Mouse (Mus musculus) forebrain, embryonic 12.5 days (tissue): ENCODE measurements around the gene Atf7ip. TPM values are rescaled to one million over a fixed set of nuclear protein-coding genes. Genes with fewer than 3 reads are reported as not detected.
A peak's percentile ranks its signal among the peaks of the same experiment; 100 is the strongest.

Experiments
- ATAC-seq: fragments of 200-750 bp; cut with Nextera tagmentation; 2 replicates; pipeline ENCODE4 v1.8.0; 2017; ENCODE audit warnings: moderate TSS enrichment; ENCODE audit not compliant: low FRiP score
- H3K27ac ChIP-seq: fragments of 300-500 bp; sonication (generic); 2 replicates; pipeline ENCODE4 v1.5.1; 2016; ENCODE audit warnings: mild to moderate bottlenecking
- H3K27me3 ChIP-seq: fragments of 300-500 bp; sonication (generic); 2 replicates; pipeline ENCODE4 v1.6.1; 2016; ENCODE audit warnings: mild to moderate bottlenecking
- H3K36me3 ChIP-seq: fragments of 300-500 bp; sonication (generic); replicated peaks from 2 replicates; pipeline ENCODE4 v1.6.1; 2016; ENCODE audit warnings: mild to moderate bottlenecking
- H3K4me1 ChIP-seq: fragments of 300-500 bp; sonication (generic); 2 replicates; pipeline ENCODE4 v1.6.1; 2016
- H3K4me2 ChIP-seq: fragments of 300-500 bp; sonication (generic); 2 replicates; pipeline ENCODE4 v1.6.1; 2016; ENCODE audit warnings: mild to moderate bottlenecking, moderate library complexity
- H3K4me3 ChIP-seq: fragments of 300-500 bp; sonication (generic); replicated peaks from 2 replicates; pipeline ENCODE4 v1.5.1; 2016; ENCODE audit warnings: mild to moderate bottlenecking
- H3K9ac ChIP-seq: fragments of 300-500 bp; sonication (generic); 2 replicates; pipeline ENCODE4 v1.6.1; 2016; ENCODE audit warnings: mild to moderate bottlenecking
- H3K9me3 ChIP-seq: fragments of 300-500 bp; sonication (generic); 2 replicates; pipeline ENCODE4 v1.6.1; 2016
- WGBS: fragments of 180-500 bp; shearing (Covaris S2); methylation state at CpG from one replicate; pipeline ENCODE4 v1.1.7; 2016; 5-methylcytosine and 5-hydroxymethylcytosine counted together
- polyA plus RNA-seq: library from polyadenylated mRNA; unstranded; fragments of >200 nt; fragmentation: Nextera tagmentation; extraction: Ambion mirVana; gene quantifications from 2 replicates; pipeline ENCODE4 v1.2.1, GENCODE M21; 2016

Atf7ip gene
- polyA plus RNA-seq, 1 experiment from 2014 or later: 63.2 TPM

DNA sequence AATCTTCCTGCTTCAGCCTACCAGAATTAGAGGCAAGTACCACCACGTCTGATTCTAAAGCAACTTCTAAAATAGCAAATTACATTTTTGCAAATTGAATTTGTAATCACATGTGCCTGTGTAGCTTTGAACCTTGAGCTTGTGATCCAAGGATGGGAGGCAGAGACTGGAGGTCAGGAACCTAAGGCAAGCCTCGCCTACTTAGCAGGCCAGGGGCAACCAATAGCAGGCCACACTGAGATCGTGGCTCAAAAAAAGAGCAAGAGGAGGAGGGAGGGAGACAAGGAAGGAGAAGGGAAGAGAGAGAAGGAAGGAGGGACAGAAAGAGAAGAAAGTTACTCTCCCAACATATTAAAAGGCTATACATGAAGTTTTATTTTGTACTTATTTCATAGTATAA, 28.5 kb downstream of the Atf7ip start:
- no peak for ATAC-seq
- Histone ChIP-seq H3K36me3 (peaks cover 13% of the 10 kb centered on the region; the same call in 1 of the 2 replicates), H3K27ac (no peak overlapping the region), H3K4me3 (no peak overlapping the region), H3K4me2 (no peak overlapping the region), H3K9ac (no peak overlapping the region), H3K4me1 (peaks cover 28% of the 10 kb centered on the region), H3K27me3 (no peaks in the 10 kb centered on the region), H3K9me3 (no peaks in the 10 kb centered on the region)
- WGBS: 51% methylated on average over 3 of the region's 3 CpGs

DNA sequence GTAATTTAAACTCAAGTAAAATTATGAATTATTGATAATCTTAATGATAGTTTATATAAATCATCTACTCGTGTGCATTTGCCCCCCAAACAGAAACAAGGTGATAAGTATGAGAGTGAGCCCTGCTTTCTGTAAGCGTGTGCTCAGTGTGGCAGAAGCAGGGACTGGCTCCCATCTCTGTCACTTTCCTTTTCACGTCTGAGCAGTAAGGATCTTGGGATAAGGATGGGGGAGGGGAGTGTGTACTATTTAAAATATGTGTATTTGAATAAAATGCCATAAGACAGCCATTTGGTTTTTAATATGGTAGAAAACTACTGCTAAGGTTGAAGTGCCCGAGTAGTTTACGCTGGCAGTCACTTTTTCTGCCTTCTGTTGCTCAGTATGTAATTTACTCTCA, 29.2 kb downstream of the Atf7ip start:
- no peak overlapping the region for H3K9ac ChIP-seq
- peaks cover 20% of the 10 kb centered on the region; the same call in 1 of the 2 replicates for H3K36me3 ChIP-seq
- no peaks in the 10 kb centered on the region for H3K9me3 ChIP-seq
- no peak for ATAC-seq
- H3K27me3 ChIP-seq: no peaks in the 10 kb centered on the region
- no peak overlapping the region for H3K4me3 ChIP-seq
- H3K27ac ChIP-seq: no peak overlapping the region
- no peak overlapping the region; the same call in 1 of the 2 replicates for H3K4me2 ChIP-seq
- peaks cover 28% of the 10 kb centered on the region for H3K4me1 ChIP-seq
- 61% methylated on average over 5 of the region's 5 CpGs for WGBS

DNA sequence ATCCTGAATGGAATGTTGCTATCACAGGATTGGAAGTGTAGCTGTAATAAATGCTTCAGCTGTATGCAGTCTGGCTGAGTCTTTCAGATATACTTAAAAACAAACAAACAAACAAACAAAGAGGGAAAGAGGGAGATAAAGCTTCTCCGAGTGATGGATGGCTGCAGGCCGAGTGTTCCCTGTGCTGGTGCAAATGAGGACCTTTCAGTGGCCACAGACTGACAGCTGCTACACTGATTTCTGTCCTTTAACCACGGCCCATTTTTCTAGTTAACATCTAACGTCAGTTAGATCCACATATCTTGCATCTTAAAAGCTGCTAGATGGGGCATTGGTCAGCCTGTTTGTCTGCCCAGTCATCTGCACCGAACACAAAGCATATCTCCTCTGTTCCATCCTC, 30.2 kb downstream of the Atf7ip start:
- WGBS: 58% methylated on average over 5 of the region's 5 CpGs
- no peak overlapping the region for H3K9ac ChIP-seq
- no peaks in the 10 kb centered on the region for H3K9me3 ChIP-seq
- H3K27me3 ChIP-seq: no peaks in the 10 kb centered on the region
- peaks cover 34% of the 10 kb centered on the region for H3K4me1 ChIP-seq
- ATAC-seq: no peak
- H3K27ac ChIP-seq: peak overlapping the region; percentile 76
- H3K4me2 ChIP-seq: peak overlapping the region; percentile 13; the same call in 1 of the 2 replicates
- peaks cover 27% of the 10 kb centered on the region for H3K36me3 ChIP-seq
- H3K4me3 ChIP-seq: no peak overlapping the region

DNA sequence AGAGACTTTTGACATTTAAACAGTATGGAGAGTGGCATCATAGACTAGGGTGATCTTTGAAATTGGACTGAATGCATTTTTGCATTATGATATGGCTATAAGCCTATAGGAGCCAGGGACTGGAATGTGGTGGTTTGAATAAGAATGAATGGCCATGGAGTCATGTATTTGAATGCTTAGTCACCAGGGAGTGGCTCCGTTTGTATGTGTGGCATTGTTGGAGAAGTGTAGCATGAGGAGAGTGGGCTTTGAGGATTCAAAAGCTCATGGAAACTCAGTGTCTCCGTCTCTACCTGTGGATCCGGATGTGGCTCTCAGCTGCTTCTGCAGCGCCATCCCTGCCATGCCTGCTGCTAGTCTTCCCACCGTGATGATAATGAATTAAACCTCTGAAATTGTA, 35.4 kb downstream of the Atf7ip start:
- no peak overlapping the region for H3K9ac ChIP-seq

DNA sequence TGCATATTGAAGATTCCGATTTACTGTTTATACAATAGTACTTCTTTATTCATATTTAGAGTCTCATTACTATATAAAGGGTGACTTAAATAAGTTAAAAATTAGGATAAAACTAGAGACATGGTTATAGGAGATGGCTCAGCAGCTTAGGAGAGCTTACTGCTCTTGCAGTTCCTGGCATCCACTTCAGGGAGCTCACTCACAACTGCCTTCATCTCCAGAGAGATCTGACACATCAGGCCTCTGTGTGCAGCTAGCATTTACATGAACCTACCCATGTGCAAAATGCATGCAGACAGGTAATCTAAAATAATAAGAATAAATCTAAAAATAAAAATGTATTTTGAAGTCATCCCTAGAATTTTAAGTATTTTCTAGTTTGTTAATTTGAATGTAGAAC, 36.1 kb downstream of the Atf7ip start:
- Histone ChIP-seq H3K9ac (no peak overlapping the region), H3K27ac (peak overlapping the region; percentile 81; the same call in 1 of the 2 replicates), H3K27me3 (no peaks in the 10 kb centered on the region), H3K4me2 (no peak overlapping the region), H3K4me1 (peaks cover 41% of the 10 kb centered on the region), H3K36me3 (peaks cover 25% of the 10 kb centered on the region), H3K9me3 (no peaks in the 10 kb centered on the region), H3K4me3 (no peak overlapping the region)
- no peak for ATAC-seq
- 88% methylated on average over 1 of the region's 1 CpGs for WGBS

More for the DNA sequence above, 35.4 kb downstream of the Atf7ip start:
- Histone ChIP-seq H3K27me3 (no peaks in the 10 kb centered on the region), H3K27ac (peak overlapping the region; percentile 81), H3K4me1 (peaks cover 37% of the 10 kb centered on the region), H3K9me3 (no peaks in the 10 kb centered on the region), H3K4me2 (peak overlapping the region; percentile 17; the same call in 1 of the 2 replicates), H3K36me3 (peaks cover 27% of the 10 kb centered on the region), H3K4me3 (no peak overlapping the region; the same call in 1 of the 2 replicates)
- ATAC-seq: no peak
- WGBS: 14% methylated on average over 5 of the region's 5 CpGs

DNA sequence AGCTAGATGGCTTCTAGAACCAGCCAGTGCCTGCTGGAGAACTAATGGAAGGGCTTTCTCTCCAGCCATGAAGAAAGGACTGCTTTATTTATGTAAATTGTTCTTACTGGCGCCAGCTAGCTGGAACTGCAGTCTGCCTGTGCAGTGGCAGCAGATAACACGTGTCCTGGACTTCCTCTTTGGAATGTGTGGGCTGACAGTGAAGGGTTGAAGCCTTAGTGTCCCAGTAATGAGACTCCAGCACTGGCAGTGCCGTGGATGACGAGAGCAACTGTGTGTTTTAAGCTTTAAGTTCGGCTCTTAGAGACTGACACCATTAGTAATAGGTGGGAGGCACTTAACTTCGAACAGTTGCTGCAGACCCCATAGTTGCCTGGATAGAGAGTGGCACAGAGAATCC, 37.2 kb downstream of the Atf7ip start:
- H3K4me3 ChIP-seq: no peak overlapping the region
- peaks cover 42% of the 10 kb centered on the region for H3K4me1 ChIP-seq
- 5% methylated on average over 6 of the region's 6 CpGs for WGBS

DNA sequence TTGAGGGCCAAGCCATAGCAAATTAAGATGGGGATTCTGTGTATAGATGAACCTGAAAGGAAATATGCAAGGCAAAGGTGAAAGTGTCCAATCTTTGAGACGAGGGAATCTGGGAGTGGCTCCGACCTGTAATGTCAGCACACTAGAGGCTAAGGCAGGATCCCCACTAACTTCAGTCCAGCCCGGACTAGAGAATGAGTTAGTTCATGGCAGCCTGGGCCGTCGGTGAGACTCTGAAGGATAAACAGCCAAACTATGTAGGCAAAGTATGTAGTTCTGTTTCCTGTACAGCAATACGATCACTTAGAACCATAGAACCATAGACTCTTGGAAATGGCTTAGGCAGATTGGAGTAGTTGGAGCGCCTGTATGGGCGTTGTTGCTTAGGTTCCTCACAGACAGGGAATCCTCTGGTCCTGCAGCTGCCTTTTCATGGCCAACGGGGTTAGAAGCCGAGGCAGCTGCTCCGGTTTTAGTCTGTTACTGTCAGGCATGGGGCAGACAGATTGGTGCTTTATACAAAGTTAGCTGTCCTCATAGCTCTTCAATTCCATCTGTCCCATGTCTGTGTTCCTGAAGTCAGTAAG, 39.4 kb downstream of the Atf7ip start:
- Histone ChIP-seq H3K27ac (peak overlapping the region; percentile 51), H3K4me2 (no peak overlapping the region), H3K27me3 (no peaks in the 10 kb centered on the region), H3K4me3 (no peak overlapping the region), H3K9ac (no peak overlapping the region), H3K9me3 (no peaks in the 10 kb centered on the region), H3K4me1 (peaks cover 47% of the 10 kb centered on the region), H3K36me3 (peaks cover 5% of the 10 kb centered on the region)
- WGBS: 80% methylated on average over 11 of the region's 11 CpGs
- no peak for ATAC-seq

More for the DNA sequence above, 37.2 kb downstream of the Atf7ip start:
- no peaks in the 10 kb centered on the region for H3K9me3 ChIP-seq
- H3K27ac ChIP-seq: peak overlapping the region; percentile 82
- H3K4me2 ChIP-seq: peak overlapping the region; percentile 11; the same call in 1 of the 2 replicates
- H3K36me3 ChIP-seq: peaks cover 17% of the 10 kb centered on the region
- no peaks in the 10 kb centered on the region for H3K27me3 ChIP-seq
- 0 out of 2 replicates have a peak overlapping the region, but pooled peaks have one; percentile 0 for H3K9ac ChIP-seq
- ATAC-seq: peak; percentile 89

DNA sequence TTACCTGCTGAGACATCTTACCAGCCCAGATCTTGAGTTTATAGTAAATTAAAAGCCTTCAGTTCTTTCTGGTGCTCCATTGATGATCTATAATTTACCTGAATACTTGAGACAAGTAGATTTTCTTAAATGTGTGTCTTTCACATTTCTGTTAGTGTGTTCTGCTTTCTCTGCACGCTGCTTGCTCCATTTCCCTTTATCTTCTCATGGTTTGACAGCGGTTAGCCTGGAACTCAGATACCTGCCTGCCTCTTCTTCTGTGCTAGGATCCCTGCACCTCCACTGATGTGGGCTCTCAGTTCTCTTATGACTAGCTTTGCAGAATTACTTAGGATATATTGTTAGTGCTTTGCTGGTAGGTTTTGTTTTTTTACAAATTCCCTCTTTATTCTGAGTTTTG, 40.3 kb downstream of the Atf7ip start:
- 78% methylated on average over 2 of the region's 2 CpGs for WGBS
- Histone ChIP-seq H3K9me3 (no peaks in the 10 kb centered on the region), H3K4me1 (peaks cover 41% of the 10 kb centered on the region), H3K4me3 (no peak overlapping the region), H3K9ac (no peak overlapping the region), H3K4me2 (no peak overlapping the region), H3K27me3 (no peaks in the 10 kb centered on the region), H3K36me3 (no peaks in the 10 kb centered on the region), H3K27ac (no peak overlapping the region; the same call in 1 of the 2 replicates)
- ATAC-seq: no peak

DNA sequence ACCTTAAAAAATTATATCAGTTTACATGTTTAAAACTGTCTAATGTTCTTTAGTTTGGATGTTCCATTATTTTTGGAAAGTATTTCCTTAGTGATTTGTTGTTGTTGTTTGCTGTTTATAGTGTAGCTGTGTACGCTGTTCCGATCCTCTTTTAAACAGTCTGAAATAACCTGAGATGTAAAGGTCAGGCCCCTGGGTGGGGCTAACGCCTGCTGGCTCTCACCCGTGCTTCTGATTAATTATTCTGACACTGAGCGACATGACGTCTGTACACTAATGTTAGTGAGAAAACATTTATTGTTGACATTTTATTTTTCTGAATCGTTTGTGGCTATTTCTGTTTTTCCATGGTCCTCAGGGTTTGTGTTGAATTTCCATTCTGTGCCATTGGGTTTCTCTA, 41.0 kb downstream of the Atf7ip start:
- no peaks in the 10 kb centered on the region for H3K36me3 ChIP-seq
- no peak overlapping the region for H3K9ac ChIP-seq
- no peak overlapping the region for H3K4me2 ChIP-seq
- peaks cover 34% of the 10 kb centered on the region for H3K4me1 ChIP-seq
- no peak for ATAC-seq
- 33% methylated on average over 7 of the region's 7 CpGs for WGBS
- H3K27me3 ChIP-seq: no peaks in the 10 kb centered on the region
- no peak overlapping the region for H3K4me3 ChIP-seq
- H3K27ac ChIP-seq: peak overlapping the region; percentile 65
- no peaks in the 10 kb centered on the region for H3K9me3 ChIP-seq

DNA sequence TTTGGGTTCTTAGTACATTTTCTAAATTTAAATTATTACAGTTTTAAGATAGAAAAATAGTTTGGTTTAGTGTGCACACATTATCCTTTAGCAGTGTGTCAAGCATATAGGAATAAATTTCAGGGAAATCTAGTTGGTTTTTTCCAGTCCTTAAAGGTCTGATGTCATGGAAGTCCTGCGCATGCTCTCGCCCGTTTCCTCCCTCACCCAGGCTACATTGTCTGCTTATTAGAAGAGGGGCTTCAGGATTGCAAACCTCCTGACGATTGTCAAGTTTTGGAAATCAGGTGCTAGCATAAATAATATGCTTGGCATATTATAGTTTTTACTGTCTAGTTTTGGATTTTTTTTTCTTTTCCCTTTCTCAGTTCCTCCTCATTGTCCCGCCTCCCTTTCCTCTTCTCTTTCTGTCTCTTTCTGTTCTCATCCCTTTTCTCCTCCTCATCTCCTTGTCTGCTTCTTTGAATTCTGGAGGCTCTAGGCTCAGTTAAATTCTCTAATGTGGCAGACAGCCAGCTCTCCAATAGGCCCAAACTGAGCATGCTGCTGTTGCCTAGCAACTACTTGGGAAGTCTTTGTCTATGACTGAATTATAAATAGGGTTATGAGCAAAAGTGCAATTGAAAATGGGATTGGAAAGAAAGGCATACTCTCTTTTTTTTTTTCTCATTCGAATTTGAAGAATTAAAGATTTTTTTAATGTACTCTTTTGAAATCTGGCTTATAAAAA, 42.2 kb downstream of the Atf7ip start:
- ATAC-seq: peak; percentile 83
- Histone ChIP-seq H3K9me3 (no peaks in the 10 kb centered on the region), H3K27me3 (no peaks in the 10 kb centered on the region), H3K4me1 (peaks cover 29% of the 10 kb centered on the region), H3K27ac (peak overlapping the region; percentile 91), H3K9ac (no peak overlapping the region), H3K36me3 (no peaks in the 10 kb centered on the region), H3K4me2 (0 out of 2 replicates have a peak overlapping the region, but pooled peaks have one; percentile 1), H3K4me3 (no peak overlapping the region)
- 21% methylated on average over 6 of the region's 6 CpGs for WGBS

DNA sequence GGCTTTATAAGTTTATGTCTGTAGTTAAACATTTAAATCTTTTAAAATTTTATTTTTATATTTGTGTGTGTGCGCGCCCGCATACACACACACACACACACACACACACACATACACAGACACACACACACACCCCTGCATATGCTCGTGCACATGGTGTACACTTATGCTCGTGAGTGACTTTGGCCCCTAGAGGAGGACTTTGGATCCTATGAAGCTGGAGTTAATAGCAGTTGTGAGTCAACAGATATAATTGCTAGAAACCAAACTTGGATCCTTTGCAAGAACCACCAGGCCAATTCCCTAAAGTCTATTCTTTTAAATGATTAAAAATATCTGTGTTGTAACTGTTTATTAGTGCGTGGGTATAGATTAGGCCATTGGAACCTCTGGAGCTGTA, 42.8 kb downstream of the Atf7ip start:
- WGBS: 77% methylated on average over 6 of the region's 6 CpGs

DNA sequence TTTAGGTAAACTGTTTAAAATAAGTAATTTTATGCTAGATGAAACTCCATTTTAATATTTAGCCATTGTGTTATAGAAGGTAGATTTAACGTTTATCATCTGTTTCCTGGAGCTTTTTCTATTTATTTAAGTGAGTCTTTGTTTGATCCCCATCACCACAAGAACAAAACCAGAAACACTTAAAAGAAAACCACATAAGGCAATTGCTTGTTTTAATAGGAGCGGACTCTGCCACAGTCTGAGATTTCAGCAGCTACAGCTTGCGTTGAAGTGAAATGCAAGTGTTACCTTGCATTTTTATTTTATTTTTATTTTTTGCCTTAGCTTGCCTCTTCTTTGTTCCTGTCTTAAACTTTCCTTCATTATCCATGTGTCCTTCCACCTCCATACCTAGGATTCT, 43.6 kb downstream of the Atf7ip start:
- H3K4me3 ChIP-seq: no peak overlapping the region
- WGBS: 85% methylated on average over 3 of the region's 3 CpGs

More for the DNA sequence above, 42.8 kb downstream of the Atf7ip start:
- H3K4me3 ChIP-seq: no peak overlapping the region
- no peak overlapping the region for H3K9ac ChIP-seq
- no peak for ATAC-seq
- peak overlapping the region; percentile 88 for H3K27ac ChIP-seq
- H3K4me1 ChIP-seq: peaks cover 27% of the 10 kb centered on the region
- H3K4me2 ChIP-seq: no peak overlapping the region
- no peaks in the 10 kb centered on the region for H3K27me3 ChIP-seq
- H3K36me3 ChIP-seq: no peaks in the 10 kb centered on the region
- H3K9me3 ChIP-seq: no peaks in the 10 kb centered on the region

More for the DNA sequence above, 43.6 kb downstream of the Atf7ip start:
- Histone ChIP-seq H3K36me3 (no peaks in the 10 kb centered on the region), H3K4me2 (no peak overlapping the region), H3K27ac (0 out of 2 replicates have a peak overlapping the region, but pooled peaks have one; percentile 63), H3K9me3 (no peaks in the 10 kb centered on the region), H3K9ac (no peak overlapping the region), H3K27me3 (no peaks in the 10 kb centered on the region), H3K4me1 (peaks cover 30% of the 10 kb centered on the region)
- no peak for ATAC-seq
